Mouse (Mus musculus) T-helper 2 cell (primary cell): ENCODE data around the gene Rrp15.
"Not testable (repeated sequence)": the region's sequence is repeated elsewhere in the genome, so short reads cannot be mapped to it uniquely, and the experiment has no call there.

Experiments
- in situ Hi-C: fragments of 300-600 bp; cut with MboI, MseI; formaldehyde crosslinking; loops from one replicate; pipeline ENCODE4 v1.15.1; 2025; ENCODE audit warnings: high pct_unique_total_duplicates

Gene Rrp15

GRCm38 (mm10) chr1:186748724-186749653, at the start of gene Rrp15:
Gene Rrp15 (minus strand): TSS chr1:186749358.
- in situ Hi-C loops = loop anchor here (25.0 kb wide), 1 partner anchor 463 kb away; the partner anchor contains the start of genes Gpatch2 and Spata17

- in situ Hi-C loops = no loop called here
Observed at GRCm38 (mm10) chr1:186797991-186798390, 48.8 kb upstream of the Rrp15 start.

GRCm38 (mm10) chr1:186785359-186785758, 36.2 kb upstream of the Rrp15 start:
- in situ Hi-C loops = no loop called here

DNA sequence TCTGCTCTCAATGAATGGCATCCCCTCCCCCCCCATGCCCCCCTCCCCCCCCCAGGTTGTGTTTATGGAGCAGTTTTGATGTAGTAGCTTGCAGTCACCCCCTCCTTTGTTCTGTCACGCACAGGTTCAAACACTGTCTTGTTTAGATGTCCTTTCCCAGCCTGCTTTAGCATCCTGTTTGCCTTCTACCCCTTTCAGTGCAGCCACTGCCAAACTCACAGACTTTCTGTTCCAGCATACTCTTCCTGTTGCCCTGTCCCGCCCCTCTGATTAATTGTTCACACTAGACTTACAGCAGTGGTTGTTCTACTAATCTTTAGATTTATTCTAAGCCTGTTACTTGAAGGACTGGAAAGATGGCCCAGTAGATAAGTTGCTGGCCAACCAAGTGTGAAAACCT, 31.7 kb upstream of the Rrp15 start:
- in situ Hi-C loops = no loop called here

DNA sequence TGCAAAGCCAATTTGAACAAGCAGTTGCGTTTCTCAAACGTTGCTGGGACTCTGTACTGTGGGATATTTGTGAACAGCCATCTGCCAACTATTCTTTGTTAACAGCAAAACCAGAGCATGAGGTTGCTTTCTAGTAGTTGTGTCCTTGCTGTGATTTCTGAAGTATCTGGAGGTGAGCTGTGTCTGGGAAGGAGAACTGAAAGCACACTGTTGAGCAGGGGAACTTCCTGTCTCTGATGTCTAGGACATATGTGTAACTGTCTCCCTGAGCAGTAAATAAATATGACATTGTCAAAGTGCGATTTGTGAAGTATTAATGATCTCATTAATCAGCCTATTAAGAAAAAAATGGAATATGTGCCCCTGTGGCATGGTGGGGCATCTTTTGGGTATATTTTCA, 24.0 kb upstream of the Rrp15 start:
- in situ Hi-C loops = no loop called here

DNA sequence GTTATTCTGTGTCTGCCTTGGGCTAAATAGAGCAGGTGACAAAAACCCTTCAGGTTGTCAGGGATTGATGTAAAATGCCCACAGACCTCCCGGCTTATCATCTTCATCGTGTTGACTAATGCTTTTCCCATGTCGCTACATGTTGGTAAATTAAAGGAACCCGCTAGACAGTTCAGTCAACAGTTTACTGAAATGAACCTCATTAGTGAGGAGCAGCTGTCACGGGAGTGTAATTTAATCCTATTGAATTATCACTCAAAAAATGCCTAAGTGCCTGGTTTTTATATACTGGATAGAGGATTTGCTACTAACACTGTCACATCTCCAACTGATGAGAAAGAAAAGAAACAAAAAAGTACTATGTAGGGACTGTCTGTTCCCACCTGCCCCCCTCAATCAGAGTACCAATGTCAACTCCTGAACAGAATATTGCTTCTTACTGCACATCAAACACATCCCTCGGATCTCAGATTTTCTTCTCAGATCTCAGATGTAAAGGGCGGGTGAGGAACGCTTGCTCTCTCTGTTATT, 23.5 kb upstream of the Rrp15 start:
- in situ Hi-C loops = no loop called here

DNA sequence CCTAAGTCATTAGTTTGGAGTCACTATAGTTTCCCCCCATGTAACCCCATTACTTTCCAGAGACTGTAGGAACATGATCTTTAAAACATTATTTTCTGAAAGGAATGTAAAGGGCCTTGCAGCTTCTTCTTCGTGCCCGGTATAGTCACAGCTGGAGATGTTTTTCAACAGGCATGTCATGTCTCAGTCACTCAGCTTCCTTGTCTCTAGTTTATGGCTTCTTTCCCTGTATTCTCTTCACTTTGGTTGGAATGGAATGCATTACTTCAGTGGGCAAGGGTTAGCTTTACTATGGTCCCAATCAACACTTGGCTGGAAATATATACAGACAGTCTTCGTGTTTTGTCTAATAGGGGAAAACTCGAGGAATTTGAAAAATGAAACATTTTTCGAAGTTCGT, 22.8 kb upstream of the Rrp15 start:
- in situ Hi-C loops = no loop called here

GRCm38 (mm10) chr1:186770659-186771058, 21.5 kb upstream of the Rrp15 start:
- in situ Hi-C loops = no loop called here

DNA sequence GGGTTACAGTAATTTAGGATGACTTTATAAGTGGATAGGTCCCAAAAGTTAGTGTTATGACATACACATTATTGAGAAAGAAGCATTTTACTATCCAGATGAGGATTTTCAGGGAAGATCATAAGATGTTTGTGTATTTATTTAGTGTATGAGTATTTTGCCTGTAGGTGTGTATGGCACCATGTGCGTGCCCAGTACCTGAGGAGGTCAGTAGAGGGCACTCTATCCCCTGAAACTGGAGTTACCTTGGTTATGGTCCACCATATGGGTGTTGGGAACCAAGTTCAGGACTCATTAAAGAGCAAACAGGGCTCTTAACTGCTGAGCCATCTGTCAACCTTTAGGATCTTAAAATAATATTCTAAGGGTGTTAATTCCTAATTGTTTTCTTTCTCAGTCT, 19.2 kb upstream of the Rrp15 start:
- in situ Hi-C loops = no loop called here

DNA sequence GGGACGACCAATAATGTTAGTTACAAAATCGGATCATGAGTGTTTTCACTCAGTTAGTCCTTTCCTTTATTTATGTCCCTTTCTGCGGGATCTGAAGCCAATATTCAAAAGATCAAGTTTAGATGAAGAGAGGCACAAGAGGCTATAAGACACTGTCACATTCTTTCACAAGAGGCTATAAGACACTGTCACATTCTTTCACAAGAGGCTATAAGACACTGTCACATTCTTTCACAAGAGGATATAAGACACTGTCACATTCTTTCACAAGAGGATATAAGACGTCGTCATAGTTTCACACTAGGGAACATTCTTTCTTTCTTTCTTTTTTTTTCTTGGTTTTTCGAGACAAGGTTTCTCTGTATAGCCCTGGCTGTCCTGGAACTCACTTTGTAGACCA, 14.3 kb upstream of the Rrp15 start:
- in situ Hi-C loops = not testable (repeated sequence)

GRCm38 (mm10) chr1:186749675-186750283, 621 bp upstream of the Rrp15 start:
- in situ Hi-C loops = loop anchor here (25.0 kb wide), 1 partner anchor 463 kb away; the partner anchor contains the start of genes Gpatch2 and Spata17

GRCm38 (mm10) chr1:186739828-186740227, 9.3 kb downstream of the Rrp15 start:
- in situ Hi-C loops = loop anchor here (25.0 kb wide), 1 partner anchor 472 kb away; the partner anchor contains the start of genes Gpatch2 and Spata17

DNA sequence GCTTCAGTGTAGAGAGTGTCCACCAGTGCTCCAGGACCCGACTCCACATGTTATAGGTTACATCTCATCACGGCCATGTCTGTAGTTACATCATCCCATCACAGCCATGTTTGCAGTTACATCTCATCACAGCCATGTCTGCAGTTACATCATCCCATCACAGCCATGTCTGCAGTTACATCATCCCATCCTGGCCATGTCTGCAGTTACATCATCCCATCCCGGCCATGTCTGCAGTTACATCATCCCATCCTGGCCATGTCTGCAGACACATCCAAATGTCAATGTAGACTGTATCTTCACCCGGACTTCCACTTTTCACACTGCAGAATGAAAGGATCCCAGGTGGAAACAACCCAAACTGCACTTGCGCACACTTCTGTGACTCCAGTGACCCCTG, 13.6 kb downstream of the Rrp15 start:
- in situ Hi-C loops = loop anchor here (25.0 kb wide), 1 partner anchor 477 kb away; the partner anchor contains the start of genes Gpatch2 and Spata17

- in situ Hi-C loops = loop anchor here (25.0 kb wide), 1 partner anchor 479 kb away; the partner anchor contains the start of genes Gpatch2 and Spata17
Observed at GRCm38 (mm10) chr1:186733052-186733451, 16.1 kb downstream of the Rrp15 start.

DNA sequence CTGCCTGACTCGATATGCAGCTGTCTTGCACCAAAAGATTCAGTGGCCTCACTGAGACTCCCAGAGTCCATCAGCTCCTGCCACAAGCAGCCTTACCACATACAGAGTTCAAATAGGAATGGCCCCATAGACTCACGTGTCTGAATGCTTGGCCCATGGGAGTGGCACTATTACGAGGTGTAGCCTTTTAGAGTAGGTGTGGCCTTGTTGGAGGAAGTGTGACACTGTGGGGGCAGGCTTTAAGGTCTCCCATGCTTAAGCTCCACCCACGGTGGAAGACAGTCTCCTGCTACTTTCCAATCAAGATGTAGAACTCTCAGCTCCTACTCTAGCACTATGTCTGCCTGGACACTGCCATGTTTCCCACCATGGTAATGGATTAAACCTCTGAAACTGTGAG, 20.4 kb downstream of the Rrp15 start:
- in situ Hi-C loops = loop anchor here (25.0 kb wide), 1 partner anchor 484 kb away; the partner anchor contains the start of genes Gpatch2 and Spata17

- in situ Hi-C loops = loop anchor here (25.0 kb wide), 1 partner anchor 486 kb away; the partner anchor contains the start of genes Gpatch2 and Spata17
Observed at GRCm38 (mm10) chr1:186726117-186726516, 23.0 kb downstream of the Rrp15 start.

GRCm38 (mm10) chr1:186722299-186722698, 26.9 kb downstream of the Rrp15 start:
- in situ Hi-C loops = loop anchor here (25.0 kb wide), 2 partner anchors 1035 to 1185 kb away; no protein-coding TSS in a partner anchor

DNA sequence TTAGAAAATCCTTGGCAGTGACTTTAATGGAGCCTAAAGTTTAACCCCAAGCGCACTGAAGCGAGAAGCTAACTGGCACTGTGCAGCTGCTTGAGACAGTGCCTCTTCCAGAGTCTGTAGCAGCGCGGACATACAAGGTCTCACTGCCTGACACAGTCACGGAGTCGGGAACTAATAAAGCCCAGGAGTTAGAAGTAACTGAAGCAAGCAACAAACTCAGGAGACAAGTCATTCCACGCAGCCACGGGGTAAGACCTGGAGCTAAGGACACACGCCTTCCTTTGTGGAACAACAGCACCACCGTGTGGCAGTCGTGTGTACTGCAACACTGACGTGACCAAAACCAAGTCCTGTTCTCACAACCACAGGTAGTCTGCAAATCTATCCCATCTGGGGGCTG, 27.3 kb downstream of the Rrp15 start:
- in situ Hi-C loops = loop anchor here (25.0 kb wide), 2 partner anchors 1035 to 1185 kb away; no protein-coding TSS in a partner anchor

DNA sequence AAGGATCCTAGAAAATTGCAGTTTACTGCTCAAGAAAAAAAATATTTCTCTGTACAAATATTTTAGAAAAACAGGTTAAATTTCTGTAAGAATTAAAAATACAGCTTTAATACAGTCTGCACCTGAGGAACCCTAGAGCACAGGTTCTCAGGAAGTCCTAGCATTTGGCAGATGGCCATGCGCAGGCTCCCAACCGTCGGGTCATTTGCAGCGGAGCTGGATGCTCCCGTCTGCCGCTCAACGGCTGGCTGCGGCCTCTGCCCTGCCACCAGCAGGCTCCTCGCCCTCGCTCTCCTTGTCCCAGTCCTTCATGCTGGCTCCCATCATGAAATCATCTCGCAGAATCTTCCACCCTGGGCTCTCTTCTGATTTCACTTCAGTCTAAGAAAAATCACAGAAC, 28.0 kb downstream of the Rrp15 start:
- in situ Hi-C loops = loop anchor here (25.0 kb wide), 2 partner anchors 1034 to 1184 kb away; no protein-coding TSS in a partner anchor

GRCm38 (mm10) chr1:186719708-186720107, 29.4 kb downstream of the Rrp15 start:
- in situ Hi-C loops = loop anchor here (25.0 kb wide), 2 partner anchors 1032 to 1182 kb away; no protein-coding TSS in a partner anchor

- in situ Hi-C loops = loop anchor here (25.0 kb wide), 2 partner anchors 1032 to 1182 kb away; no protein-coding TSS in a partner anchor
Observed at GRCm38 (mm10) chr1:186718881-186719280, 30.3 kb downstream of the Rrp15 start.
